Mouse (Mus musculus) right cerebral cortex, adult 18-20 months (tissue): ENCODE results near the gene Cdk15.

ENCODE experiments used
- DNase-seq: peaks from one replicate; pipeline ENCODE4 v3.0.0; 2022; ENCODE audit warnings: mixed read lengths

The Cdk15 gene

DNA sequence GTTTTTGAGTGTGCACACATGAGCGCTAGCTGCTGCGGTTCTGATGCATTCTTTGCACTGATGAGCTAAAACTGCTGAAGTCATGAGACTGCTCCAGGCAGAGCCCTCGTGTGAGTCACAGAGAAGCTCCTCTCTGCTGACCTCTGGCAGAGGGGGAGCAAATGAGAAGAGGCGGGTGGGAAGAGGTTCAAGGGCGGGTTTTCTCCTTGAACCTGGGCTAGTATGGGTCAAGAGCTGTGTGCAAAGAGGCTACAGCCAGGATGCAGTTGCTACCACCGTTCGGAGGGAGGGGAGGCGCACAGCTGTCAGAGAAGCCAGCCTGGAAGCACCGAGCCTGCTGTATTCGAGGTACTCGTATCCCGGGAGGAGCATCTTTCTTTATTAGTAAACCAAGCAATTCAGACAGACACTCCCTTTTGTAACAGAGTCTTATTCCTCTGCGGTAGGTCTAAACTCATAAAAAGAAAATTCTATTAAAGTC, at the start of gene Cdk15:
Gene Cdk15, plus strand, starts transcription at position 156 of the 481 bp plus-strand sequence.
- no peak for DNase-seq

DNA sequence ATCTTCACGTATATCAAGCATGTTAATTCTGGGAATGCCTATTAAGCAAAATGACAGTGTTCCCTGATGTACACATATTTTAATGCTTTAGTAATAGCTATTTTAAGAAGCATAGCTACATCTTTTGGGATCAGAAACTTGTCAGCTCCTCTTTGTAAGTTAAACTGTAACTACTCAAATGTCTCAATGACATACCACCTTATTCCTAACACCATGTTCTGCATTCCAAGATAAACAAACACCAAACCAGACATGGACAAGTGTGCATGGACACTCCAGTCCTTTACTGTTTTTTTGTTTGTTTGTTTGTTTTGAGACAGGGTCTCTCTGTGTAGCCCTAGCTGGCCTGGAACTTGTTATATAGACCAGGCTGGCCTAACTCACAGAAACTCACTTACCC, 48.4 kb upstream of the Cdk15 start:
- DNase-seq = no peak

- no peak for DNase-seq
Observed at GRCm38 (mm10) chr1:59211651-59212050, 45.1 kb upstream of the Cdk15 start.

- no peak for DNase-seq
Observed at GRCm38 (mm10) chr1:59212076-59212779, 44.5 kb upstream of the Cdk15 start.

DNA sequence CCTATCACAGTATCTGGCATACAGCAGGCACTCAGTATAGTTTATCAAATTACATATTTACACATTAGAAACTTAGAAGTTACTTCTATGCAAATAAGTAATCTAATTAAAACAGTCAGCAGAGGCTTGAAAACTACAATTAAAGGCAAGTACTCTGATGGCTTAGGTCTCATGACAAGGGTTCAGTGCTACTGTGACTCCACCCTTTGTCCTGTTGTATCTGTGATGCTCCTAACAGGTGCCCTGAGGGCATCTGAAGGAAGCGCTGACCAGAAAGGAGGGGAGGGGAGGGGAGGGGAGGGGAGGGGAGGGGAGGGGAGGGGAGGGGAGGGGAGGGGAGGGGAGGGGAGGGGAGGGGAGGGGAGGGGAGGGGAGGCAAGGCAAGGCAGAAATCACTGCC, 43.8 kb upstream of the Cdk15 start:
- no peak for DNase-seq

- no peak for DNase-seq
Observed at GRCm38 (mm10) chr1:59215446-59215845, 41.3 kb upstream of the Cdk15 start.

DNA sequence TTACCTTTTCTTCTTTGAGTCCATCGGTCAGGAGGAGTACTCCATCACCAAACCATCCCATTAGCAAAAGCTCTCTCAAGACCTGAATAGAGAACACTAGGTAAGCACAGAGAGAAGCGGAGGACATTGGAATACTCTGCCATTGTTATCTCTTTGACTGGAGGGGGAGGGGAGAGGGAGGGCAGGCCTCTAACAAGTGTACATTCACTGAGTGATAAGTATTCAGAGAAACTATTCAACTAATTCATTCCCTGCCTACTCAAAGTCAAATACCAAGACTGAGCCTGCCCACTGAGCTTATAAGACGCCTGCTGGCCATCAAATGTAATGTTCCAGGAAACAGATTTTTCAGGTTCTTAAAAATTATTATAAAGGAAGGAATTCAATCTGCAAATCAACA, 36.3 kb upstream of the Cdk15 start:
- no peak for DNase-seq

GRCm38 (mm10) chr1:59221591-59221990, 35.1 kb upstream of the Cdk15 start:
- DNase-seq = no peak

DNA sequence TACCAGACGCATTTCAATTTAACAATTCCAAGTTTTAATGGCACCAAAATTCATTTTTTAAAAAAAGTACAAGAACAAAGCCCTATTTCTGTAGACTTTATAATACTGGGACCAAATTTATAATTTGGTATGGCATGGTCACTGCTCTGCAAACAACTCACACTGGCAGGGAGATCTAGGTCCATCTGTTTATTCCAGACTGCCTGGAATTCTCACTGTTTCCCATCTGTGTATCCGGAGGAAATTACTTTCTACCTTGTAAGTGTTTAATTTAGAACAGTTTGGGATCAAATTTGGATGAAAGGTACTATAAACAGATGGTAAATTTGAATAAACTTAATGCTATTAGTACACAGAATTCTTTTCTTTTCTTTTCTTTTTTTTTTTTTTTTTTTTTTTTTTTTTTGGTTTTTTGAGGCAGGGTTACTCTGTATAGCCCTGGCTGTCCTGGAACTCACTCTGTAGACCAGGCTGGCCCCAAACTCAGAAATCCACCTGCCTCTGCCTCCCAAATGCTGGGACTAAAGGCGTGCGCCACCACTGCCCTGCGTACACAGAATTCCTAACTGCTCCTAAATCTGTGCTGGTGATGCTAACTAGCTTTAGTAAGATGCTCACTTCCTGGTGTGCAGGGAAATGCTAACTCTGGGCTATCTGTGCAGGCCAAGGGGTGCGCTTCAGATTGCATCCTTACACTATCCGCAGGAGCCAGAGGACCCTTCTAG, 34.4 kb upstream of the Cdk15 start:
- DNase-seq = no peak

GRCm38 (mm10) chr1:59228552-59228951, 28.2 kb upstream of the Cdk15 start:
- no peak for DNase-seq

DNA sequence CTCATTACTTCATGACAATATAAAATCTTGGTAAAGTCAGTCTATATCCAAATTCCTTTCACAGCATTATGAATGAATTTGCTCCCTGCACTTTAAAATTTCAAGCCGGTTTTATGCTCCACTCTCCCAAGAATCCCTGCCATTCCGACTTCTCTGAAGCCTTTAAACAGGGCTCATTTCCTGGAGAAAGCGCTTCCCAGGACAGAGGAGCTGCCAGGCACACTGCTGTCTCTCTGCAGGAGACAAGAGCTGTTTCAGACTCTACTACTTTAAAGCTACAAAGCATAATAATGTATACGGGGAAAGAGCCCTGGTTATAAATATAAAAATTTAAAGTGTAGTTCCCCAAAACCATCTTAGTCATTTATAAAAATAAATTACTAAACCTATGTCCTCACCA, 27.5 kb upstream of the Cdk15 start:
- no peak for DNase-seq

GRCm38 (mm10) chr1:59236856-59237441, 19.8 kb upstream of the Cdk15 start, which contains the start of gene Als2:
TSS of gene Als2 (minus strand) at chr1:59237231.
- peak; percentile 98 for DNase-seq

GRCm38 (mm10) chr1:59237614-59238211, 19.0 kb upstream of the Cdk15 start:
- peak; percentile 79 for DNase-seq

DNA sequence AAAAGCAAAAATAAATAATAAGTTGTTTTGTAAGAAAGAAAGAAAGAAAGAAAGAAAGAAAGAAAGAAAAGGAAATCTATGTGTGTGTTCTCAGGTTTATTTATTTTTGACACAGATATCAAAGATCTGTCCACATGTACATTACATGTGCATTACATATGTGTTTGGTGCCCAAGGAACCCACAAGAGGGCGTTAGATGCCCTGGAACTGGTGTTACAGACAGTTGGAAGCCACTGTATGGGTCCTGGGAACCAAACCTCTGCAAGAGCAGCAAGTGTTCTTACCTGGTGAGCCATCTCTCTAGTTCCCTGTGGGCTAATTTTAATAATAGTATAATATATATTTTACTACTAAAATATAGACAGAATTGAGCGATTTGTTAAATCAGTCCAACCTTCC, 12.9 kb upstream of the Cdk15 start:
- no peak for DNase-seq

- peak; percentile 33 for DNase-seq
Observed at GRCm38 (mm10) chr1:59247602-59248001, 9.1 kb upstream of the Cdk15 start.

- DNase-seq = no peak
Observed at GRCm38 (mm10) chr1:59252762-59253161, 3.9 kb upstream of the Cdk15 start.

- DNase-seq = no peak
Observed at GRCm38 (mm10) chr1:59253301-59253909, 3.3 kb upstream of the Cdk15 start.

- no peak for DNase-seq
Observed at GRCm38 (mm10) chr1:59257736-59258135, 1.0 kb downstream of the Cdk15 start.

DNA sequence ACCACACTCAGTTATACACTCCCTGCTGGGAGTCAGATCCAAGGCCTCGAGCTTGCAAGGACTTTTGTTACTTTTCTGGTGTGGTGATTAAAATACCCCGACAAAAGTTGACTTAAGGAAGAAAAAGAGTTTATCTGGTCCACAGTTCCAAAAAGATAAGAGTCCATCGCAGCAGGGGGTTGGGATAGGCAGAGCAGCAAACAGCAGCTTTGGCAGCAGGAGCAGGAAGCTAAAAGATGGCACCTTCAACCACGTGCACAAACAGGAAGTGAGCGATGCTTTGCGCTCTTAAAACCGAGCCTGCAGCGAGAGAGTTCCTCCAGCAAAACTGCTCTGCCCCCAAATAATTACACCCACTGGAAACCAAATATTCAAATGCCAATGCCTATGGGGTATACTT, 12.2 kb downstream of the Cdk15 start:
- no peak for DNase-seq

DNA sequence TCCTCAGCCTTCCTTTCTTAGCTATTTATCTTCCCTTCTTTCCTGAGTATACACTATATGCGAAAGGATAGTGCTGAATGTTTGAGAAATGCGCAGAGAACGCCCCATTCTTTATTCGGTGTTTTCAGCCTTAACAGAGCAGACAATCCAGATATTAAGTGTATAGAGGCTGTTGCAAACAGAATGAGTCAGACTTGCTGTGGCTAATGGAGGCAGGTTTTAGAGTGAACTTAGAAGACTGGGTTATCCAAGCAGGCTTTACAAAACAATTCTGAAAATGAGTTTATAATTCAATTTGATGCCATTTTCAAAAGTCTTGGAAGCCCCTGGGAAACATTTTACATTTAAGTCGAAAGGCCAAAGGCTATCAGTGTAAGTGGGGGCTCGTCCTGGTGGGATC, 12.8 kb downstream of the Cdk15 start:
- no peak for DNase-seq

DNA sequence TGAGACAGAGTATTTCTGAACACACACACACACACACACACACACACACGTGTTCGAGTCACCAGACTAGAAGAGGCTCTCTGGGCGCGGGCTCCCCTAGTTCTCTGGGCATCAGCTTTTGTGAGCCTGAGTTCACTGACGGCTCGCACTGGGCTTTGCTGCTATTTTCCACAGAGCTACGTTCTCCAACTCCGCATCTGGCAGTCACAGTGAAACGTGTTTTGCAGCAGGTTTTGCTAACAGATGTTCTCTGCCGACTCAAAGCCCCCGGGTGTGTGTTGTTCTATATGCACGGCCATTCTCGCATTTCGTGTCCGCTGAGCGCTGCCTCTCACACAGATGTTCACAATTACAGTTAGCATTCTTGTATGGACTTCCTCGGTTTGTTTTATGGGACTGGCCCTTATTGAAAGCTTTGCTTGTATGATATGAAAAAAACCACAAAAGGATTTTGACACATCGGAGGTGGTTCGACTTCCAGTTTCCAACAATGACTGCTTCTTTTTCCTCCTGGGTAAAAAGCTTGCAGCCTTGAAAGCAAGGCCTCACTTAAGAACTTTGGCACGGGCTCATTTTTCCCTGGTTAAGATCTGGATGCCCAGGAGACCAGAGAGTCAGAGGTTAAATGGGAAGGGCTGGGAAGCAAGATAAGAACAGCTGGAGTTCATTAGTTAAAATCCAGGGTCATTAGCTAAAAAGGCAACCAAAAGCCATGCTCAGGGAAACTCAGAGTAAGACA, 13.4 kb downstream of the Cdk15 start:
- peak; percentile 4 for DNase-seq

DNA sequence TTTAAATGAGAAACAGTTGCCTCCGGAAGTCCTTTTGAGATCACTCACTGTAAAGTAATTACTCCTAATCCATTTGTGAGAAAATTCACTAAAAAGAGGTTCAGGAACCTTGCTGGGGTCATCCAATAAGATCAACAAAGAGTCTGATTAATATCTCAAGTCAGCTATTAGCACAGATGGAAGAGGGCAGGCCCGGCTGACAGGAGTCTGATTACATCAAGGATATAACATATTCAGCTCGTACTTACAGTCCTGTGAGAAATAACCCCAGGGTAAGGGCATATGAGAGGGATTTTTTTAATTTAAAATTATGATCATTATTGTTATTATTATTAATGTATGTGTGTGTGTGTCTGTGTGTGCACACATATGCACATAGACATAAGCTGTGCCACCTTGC, 15.5 kb downstream of the Cdk15 start:
- no peak for DNase-seq
